Mouse (Mus musculus): ENCODE results near the gene Zfp708. TPM values are rescaled to one million over a fixed set of nuclear protein-coding genes. Genes with fewer than 3 reads are reported as not detected.
A peak's percentile ranks its signal among the peaks of the same experiment; 100 is the strongest.

Zfp708 gene
- polyA plus RNA-seq, 1 experiment from 2014 or later = 12.6 TPM

- peak within 1 kb of the TSS; percentile 78 for H3K9ac ChIP-seq (replicated peaks; ENCODE audit: low read length)
- peak; percentile 97 for DNase-seq
- H3K9me3 ChIP-seq (ENCODE audit: control insufficient read depth, low read length) = peaks cover 6% of the 10 kb centered on the region; the same call in 1 of the 2 replicates
- peak within 1 kb of the TSS; percentile 72 for H3K4me3 ChIP-seq (replicated peaks; ENCODE audit: low read depth, low read length)
- under 1% methylated on average over 27 of the region's 27 CpGs for WGBS
- peak within 1 kb of the TSS; percentile 74 for H3K4me2 ChIP-seq (ENCODE audit: low read length)
- peak within 1 kb of the TSS; percentile 74 for H3K27ac ChIP-seq (replicated peaks; ENCODE audit: low read depth, low read length)
- peaks cover 6% of the 10 kb centered on the region; the same call in 1 of the 2 replicates for H3K4me1 ChIP-seq (ENCODE audit: control insufficient read depth, insufficient read depth, low read length)
- no peaks in the 10 kb centered on the region for H3K36me3 ChIP-seq (ENCODE audit: control insufficient read depth, insufficient read depth, low read length)
- no peaks in the 10 kb centered on the region for H3K27me3 ChIP-seq (ENCODE audit: control insufficient read depth, insufficient read depth, low read length)
- ATAC-seq (ENCODE audit: low FRiP score, low TSS enrichment) = peak; percentile 93
Observed at GRCm38 (mm10) chr13:67060786-67061358, 36.9 kb downstream of the Zfp708 start, which contains the start of gene Zfp712. TSS of gene Zfp712 (minus strand) at chr13:67061170.

- H3K9me3 ChIP-seq (ENCODE audit: control insufficient read depth, low read length) = peaks cover 9% of the 10 kb centered on the region; the same call in 1 of the 2 replicates
- ATAC-seq (ENCODE audit: low FRiP score, low TSS enrichment) = peak; percentile 39; the same call in 1 of the 2 replicates
- peak overlapping the region; percentile 74 for H3K27ac ChIP-seq (replicated peaks; ENCODE audit: low read depth, low read length)
Observed at GRCm38 (mm10) chr13:67060161-67060785, 37.5 kb downstream of the Zfp708 start.

More at GRCm38 (mm10) chr13:67060161-67060785, 37.5 kb downstream of the Zfp708 start:
- H3K4me1 ChIP-seq (ENCODE audit: control insufficient read depth, insufficient read depth, low read length) = peaks cover 6% of the 10 kb centered on the region; the same call in 1 of the 2 replicates
- H3K27me3 ChIP-seq (ENCODE audit: control insufficient read depth, insufficient read depth, low read length) = no peaks in the 10 kb centered on the region
- no peaks in the 10 kb centered on the region for H3K36me3 ChIP-seq (ENCODE audit: control insufficient read depth, insufficient read depth, low read length)
- H3K4me2 ChIP-seq (ENCODE audit: low read length) = peak overlapping the region; percentile 74
- peak overlapping the region; percentile 72 for H3K4me3 ChIP-seq (replicated peaks; ENCODE audit: low read depth, low read length)
- WGBS = 3% methylated on average over 12 of the region's 12 CpGs
- DNase-seq = peak; percentile 2
- peak overlapping the region; percentile 78 for H3K9ac ChIP-seq (replicated peaks; ENCODE audit: low read length)

Other genes starting within 250 kb of the Zfp708 start
- gene Gm10767, start 193.1 kb downstream of the Zfp708 start, polyA plus RNA-seq (2014; fragmentation: Nextera tagmentation; extraction: Ambion mirVana) = 3.5 and 3.8 TPM in 2 replicates
- 9.3 and 10.2 TPM in 2 replicates for gene Zfp712, start 36.8 kb downstream of the Zfp708 start, polyA plus RNA-seq (2014; fragmentation: Nextera tagmentation; extraction: Ambion mirVana)
- 1.0 and 2.0 TPM in 2 replicates for gene Gm28557, start 10.6 kb upstream of the Zfp708 start, polyA plus RNA-seq (2014; fragmentation: Nextera tagmentation; extraction: Ambion mirVana)
- gene Rslcan18, start 18.3 kb upstream of the Zfp708 start, polyA plus RNA-seq (2014; fragmentation: Nextera tagmentation; extraction: Ambion mirVana) = not detected in 2 replicates
- 5.5 and 5.8 TPM in 2 replicates for gene Zfp759, start 23.7 kb upstream of the Zfp708 start, polyA plus RNA-seq (2014; fragmentation: Nextera tagmentation; extraction: Ambion mirVana)
- gene Rsl1, start 75.2 kb upstream of the Zfp708 start, polyA plus RNA-seq (2014; fragmentation: Nextera tagmentation; extraction: Ambion mirVana) = 5.4 and 6.2 TPM in 2 replicates
- 1.5 and 3.1 TPM in 2 replicates for gene Zfp455, start 96.5 kb upstream of the Zfp708 start, polyA plus RNA-seq (2014; fragmentation: Nextera tagmentation; extraction: Ambion mirVana)
- gene Zfp458, start 180.5 kb upstream of the Zfp708 start, polyA plus RNA-seq (2014; fragmentation: Nextera tagmentation; extraction: Ambion mirVana) = 7.0 and 8.3 TPM in 2 replicates
- gene Zfp457, start 208.5 kb upstream of the Zfp708 start, polyA plus RNA-seq (2014; fragmentation: Nextera tagmentation; extraction: Ambion mirVana) = 0.76 and 0.92 TPM in 2 replicates
- gene Zfp595, start 234.6 kb upstream of the Zfp708 start, polyA plus RNA-seq (2014; fragmentation: Nextera tagmentation; extraction: Ambion mirVana) = 2.1 TPM in 2 replicates